Mouse (Mus musculus): ENCODE measurements at regions not wholly inside any gene's neighbourhood (a gene's known extent, or its start where the extent isn't known, plus 50 kb on each side); places are given as distances from the start of the nearest gene placed in this dataset.

DNA sequence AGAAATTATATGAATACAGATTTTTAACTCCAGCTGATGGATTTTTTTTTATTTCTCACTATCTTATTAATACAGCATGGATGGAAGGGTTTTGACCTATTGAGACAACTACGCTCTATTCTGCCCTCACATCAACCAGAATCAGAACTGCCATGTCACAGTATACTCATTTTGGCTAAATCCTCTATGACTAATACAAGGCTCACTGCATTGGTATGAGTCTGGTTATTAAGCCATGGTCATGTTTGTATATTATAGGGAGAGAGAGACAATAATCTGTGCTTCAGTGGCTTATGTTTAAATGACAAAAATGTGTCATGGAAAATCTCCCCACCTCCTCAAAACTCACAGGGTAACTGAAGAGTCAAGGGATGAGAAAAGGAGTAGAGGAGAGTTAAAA, 191.0 kb upstream of the Agr3 start:
- intact Hi-C loops (cut with DNase I): no loop called here
- no peak for DNase-seq (ENCODE audit: low spot score)

DNA sequence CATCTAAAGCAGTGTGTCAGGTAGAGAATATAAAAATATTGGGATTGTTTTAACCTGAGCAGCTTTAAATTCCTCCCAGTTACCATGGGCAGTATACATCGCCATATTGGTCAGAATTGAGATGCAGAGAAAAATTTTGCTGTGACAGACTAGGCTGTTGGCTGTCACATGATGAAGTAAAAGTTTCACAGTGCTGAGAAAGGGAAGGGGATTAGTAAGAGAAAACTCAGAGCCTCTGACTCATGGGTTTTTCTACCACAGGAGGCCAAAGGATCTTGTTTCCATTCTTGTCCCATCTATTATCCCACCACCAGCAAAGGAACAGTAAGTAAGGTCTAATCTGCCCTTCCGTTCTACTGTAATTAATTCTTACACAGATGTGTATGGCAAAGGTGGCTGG, 191.8 kb upstream of the Agr3 start:
- DNase-seq (ENCODE audit: low spot score): no peak
- intact Hi-C loops (cut with DNase I): no loop called here

DNA sequence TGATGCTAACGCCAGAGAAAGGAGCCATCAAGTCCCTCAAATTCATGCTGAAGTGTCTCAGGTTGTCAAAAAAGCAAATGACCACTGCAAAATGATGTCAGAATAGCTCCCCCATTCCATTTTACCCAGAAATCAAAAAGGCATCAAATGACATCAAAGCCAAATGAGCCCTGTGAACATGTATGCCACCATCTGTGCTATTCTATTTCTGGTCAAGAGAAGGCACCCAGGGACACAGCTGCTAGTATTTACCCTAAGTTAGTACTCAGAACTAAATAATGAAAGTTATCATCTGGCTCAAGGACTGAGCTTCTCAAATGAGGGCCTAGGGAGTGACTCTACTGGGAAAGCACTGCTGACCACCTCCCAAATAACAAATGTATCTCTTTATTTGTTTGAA, 191.1 kb upstream of the Ahr start:
- DNase-seq (ENCODE audit: low spot score): no peak
- intact Hi-C loops (cut with DNase I): no loop called here

DNA sequence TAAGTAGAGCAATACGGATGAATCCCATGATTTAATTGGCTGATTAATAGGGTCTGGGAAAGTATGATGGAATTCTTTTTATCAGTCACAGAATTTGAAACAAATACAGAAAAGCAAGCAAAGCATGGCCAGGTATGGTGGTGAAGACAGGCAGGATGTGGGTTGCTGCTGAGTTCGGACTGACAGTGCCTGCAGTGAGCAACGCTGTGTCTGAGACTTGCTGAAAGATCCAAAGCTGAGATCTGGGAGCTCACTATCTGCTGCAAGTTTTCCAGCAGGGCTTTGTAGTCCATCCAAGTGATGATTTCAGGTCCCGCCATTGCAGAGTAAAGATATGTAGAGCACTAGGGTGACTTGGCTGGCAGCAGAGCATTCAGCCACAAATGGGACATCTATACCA, 189.3 kb upstream of the Ahr start:
- intact Hi-C loops (cut with DNase I): no loop called here
- no peak for DNase-seq (ENCODE audit: low spot score)

DNA sequence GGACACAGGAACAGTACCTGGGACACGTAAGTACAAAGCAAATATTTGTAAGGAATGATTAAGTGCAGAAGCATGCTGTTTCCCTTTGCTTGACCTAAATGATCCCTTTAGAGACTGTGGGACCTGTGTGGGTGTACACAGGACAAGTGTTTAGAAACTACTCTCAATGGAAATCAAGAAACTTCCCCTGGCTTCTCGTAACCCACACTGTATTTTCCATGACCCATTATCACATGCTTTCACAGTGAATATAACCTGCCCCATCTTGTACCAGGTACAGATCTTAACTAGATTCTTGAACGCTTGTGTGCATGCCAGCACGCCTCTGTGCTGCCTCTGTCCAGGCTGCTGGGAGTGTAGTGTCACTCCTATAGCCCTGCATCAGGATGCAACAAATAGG, 177.8 kb upstream of the Ahr start:
- no peak for DNase-seq (ENCODE audit: low spot score)
- intact Hi-C loops (cut with DNase I): no loop called here

DNA sequence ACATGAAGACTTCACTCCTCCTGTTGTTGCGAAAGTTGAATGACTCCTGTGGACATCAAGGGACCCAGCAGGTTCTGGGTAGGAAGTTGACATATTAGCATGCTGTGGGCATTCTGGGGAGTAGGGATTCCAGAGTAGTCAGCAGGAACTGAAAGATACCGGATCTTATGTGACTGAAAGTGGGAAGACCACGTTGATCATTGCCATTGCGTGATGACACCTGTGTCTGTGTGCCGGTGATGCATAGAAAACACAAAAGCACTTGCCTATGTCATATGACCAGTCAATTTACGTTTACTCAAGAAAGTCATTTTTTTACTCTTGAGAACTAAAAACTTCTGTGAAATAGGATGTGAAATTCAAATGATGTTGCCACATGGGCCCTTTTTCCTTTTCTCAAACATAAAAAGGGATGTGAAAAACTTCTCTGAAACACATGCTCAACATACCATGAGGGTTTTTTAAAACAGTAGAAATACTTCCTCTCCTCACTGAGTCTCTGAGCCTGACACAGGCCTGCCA, 176.8 kb upstream of the Ahr start:
- no peak for DNase-seq (ENCODE audit: low spot score)
- intact Hi-C loops (cut with DNase I): no loop called here

DNA sequence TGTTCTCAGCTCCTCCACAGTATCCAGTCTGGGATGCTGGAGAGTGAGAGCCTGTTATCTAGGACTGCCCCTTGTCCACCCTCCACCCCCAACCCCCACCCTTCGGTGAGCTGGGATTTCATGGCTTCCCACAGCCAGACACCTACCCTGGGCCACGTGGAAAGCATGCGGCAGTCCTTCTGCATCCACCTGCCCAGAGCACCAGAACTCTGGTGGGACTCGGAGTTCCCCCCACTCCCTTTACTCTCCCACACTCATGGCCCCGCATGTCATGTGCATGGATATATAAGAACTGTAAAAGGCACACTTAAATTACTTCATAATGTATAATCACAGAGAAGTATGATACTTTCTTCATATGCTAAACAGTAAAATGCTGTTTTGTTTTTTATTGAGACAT, 175.5 kb upstream of the Ahr start:
- no peak for DNase-seq (ENCODE audit: low spot score)
- intact Hi-C loops (cut with DNase I): no loop called here

DNA sequence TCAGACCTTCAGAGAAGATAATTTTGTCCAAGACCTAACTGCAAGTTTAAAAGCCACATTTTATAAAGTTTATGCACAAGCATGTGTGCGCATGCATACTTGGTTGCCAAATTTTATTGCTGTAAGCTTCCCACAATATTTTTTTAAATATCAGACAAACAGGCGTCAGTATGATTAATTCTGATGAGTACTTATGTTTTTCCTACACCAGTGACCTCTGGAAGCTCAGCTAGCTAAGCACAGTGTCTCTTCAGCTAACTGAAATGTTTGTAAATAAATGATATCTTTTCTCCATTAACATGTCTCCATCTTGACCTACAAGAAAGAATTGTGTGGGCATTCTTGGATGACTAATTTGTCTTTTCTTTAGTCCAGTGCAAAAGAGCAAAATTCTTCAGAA, 168.6 kb upstream of the Ahr start:
- intact Hi-C loops (cut with DNase I): no loop called here
- DNase-seq (ENCODE audit: low spot score): no peak

DNA sequence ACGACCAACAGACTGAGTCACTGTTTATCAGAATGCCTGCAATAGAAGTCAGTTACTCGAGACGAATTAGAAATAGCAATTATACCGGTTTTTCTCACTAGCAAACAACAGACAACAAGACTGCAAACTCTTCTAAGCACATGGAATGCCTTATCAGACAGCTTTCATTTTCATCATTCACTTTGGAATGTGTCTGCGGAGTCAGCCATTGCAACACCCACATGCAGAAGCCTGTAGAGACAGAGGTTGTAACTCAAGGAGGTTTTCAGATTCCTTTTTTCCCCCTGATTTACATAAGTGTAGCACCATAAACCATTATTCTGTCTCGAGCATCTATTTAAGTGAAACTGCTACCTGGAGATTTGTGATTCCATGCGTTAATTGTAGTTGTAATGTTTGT, 167.8 kb upstream of the Ahr start:
- intact Hi-C loops (cut with DNase I): no loop called here
- DNase-seq (ENCODE audit: low spot score): no peak

DNA sequence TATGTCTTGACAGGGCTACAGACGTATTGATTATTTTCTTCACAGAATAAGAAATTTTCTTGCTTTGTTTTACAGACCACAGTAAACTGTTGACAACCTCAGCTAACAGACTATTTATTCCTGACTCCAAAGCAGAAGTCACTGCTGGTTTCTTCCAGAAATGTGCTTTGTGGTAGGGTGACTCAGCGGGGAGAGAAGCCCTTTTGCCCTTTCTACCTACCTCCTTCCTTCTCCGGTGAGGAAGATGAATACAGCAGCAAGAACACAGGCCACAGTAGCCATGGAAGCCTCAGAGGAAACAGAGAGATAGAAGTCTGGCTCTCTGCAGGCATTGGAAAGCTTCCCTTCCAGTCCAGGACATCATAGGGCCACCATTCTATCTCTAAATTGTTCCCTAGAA, 159.4 kb upstream of the Ahr start:
- intact Hi-C loops (cut with DNase I): no loop called here
- DNase-seq (ENCODE audit: low spot score): no peak

DNA sequence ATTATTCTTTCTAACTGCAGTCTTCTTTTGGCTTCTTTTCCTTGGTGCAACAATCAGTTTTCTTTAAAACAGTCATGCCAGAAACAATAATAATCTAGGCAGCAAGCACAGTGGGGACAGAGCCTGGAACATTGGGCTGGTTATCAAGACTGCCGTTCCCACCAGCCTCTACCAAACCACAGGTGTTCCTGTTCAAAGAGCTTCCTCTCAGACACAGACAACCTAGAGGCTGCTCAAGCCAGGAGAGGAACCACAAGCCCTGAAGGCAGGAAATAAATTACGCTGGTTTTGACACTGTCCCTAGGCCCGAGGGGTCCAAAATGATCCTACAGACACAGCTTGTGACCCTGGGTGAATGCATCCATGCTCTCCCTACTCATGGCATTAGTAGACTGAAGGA, 156.1 kb upstream of the Ahr start:
- intact Hi-C loops (cut with DNase I): no loop called here
- DNase-seq (ENCODE audit: low spot score): no peak

DNA sequence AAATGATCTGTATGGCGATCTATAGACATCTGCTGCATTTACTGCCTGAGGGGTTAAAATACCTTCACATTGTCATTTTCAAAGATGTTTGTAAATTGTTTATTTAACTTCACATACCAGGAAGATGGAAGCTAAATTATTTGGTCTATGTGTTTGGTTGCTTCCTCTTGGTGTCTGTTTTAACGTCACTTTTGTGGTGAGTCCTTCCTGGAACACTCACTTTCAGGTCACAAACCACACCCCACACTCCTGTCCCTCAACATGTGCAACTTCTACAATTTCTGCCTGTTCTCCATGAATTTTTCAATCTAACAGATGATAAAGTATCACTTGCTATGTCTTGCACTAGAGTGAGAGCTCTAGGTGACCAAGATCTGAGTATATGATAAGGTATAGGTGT, 151.4 kb upstream of the Ahr start:
- intact Hi-C loops (cut with DNase I): no loop called here
- DNase-seq (ENCODE audit: low spot score): no peak

DNA sequence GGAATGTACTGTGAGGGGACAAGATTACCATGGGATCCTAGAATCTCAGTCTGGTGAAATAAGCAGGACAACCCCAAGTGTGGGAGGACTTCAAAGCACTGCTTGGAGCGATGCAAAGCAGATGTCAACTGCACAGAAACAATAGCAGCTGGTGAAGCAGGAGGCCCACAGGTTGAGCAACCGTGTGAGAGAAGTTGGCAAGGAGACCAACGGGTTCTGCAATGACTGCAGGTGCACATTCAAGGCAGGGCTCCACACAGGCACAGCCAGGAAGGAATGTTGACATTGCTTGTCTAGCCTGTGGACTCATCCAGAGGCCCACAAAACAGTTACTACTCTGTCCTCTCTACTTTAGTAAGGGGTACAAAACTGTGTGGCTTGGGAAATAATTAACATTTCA, 150.4 kb upstream of the Ahr start:
- intact Hi-C loops (cut with DNase I): no loop called here

DNA sequence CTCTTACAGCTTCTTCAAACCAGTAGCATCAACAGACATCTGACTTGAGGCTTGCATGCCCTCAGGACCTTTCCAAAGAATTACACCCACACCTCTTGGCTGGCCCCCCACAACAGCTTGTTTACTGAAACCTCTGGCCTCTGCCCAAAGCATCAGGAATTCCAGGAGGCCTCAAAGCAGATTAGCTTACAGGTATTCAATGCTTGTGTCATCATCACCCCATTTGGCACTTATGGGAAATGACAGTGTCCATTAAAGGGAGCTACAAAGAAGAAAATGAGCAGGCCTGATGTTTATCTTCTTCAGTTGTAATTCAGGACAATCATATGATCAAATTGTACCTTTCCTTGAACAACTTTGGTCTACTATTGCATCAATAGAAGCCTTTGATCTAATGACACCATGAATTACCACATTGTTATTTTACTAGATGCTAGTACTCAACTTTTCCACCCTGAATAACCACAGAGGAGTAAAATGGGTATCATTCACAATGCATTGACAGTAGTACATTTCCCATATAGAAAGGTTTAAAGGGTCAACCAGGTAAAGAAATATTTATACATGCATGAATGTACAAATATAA, 147.1 kb upstream of the Ahr start:
- intact Hi-C loops (cut with DNase I): no loop called here
- no peak for DNase-seq (ENCODE audit: low spot score)

More for the DNA sequence above, 150.4 kb upstream of the Ahr start:
- DNase-seq (ENCODE audit: low spot score): no peak

DNA sequence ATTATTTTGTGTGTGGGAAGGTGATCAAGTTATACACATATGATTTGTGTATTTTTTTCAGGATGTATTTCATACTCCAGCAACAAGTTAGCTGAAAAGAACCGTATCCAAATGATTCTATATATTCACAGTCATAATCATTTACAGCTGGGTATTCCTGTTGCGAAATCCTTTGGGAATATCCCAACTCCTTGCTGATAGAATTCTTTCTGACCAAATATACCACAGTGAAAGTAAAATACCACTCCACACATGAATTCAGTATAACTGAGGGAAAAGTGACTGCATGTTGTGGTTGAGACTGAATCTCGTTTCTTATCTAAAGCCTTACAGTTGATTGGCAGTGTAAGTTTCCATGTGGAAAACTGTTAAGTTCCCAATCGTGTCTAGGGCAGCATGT, 145.1 kb upstream of the Ahr start:
- intact Hi-C loops (cut with DNase I): loop anchor here (10.0 kb wide), 1 partner anchor 365 kb away; no protein-coding TSS in a partner anchor

DNA sequence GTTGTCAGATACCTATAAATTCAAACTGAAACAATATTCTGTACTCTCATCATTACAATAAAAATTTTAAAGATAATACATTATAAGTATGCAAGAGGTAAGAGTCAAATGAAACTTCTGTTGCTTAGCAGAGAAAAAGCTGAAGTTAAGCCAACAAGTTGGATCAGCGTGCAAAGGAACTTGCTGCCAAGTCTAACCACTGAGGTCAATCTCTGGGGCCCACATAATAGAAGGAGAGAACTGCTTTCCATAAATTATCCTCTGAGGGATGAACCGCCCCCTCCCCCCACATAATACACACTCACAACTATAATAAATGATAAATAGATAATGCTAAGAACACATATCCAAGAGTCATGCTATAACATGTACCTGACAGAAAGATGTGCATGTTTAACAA, 144.2 kb upstream of the Ahr start:
- no peak for DNase-seq (ENCODE audit: low spot score)
- intact Hi-C loops (cut with DNase I): loop anchor here (10.0 kb wide), 1 partner anchor 364 kb away; no protein-coding TSS in a partner anchor

More for the DNA sequence above, 145.1 kb upstream of the Ahr start:
- DNase-seq (ENCODE audit: low spot score): no peak

DNA sequence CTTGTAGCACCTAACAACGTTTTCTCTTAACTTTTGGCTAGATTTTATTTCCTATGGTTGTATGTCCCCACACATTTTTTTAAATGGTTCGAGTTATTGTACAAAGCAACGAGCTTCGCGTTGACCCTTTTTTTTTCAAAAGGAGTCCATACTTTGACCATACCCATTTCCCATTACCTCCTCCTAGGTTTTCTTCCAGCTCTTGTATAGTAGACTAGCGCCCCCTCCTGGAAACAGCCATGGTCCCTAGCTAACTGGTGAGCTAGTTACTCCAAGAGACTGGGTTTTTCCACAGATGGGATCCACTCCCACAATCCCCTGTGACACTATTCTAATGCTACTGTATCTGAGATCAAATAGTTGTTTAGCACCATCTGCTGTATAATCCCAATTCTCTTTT, 139.6 kb upstream of the Ahr start:
- no peak for DNase-seq (ENCODE audit: low spot score)
- intact Hi-C loops (cut with DNase I): loop anchor here (5.0 to 10.0 kb wide), 2 partner anchors 142 to 360 kb away; no protein-coding TSS in a partner anchor

DNA sequence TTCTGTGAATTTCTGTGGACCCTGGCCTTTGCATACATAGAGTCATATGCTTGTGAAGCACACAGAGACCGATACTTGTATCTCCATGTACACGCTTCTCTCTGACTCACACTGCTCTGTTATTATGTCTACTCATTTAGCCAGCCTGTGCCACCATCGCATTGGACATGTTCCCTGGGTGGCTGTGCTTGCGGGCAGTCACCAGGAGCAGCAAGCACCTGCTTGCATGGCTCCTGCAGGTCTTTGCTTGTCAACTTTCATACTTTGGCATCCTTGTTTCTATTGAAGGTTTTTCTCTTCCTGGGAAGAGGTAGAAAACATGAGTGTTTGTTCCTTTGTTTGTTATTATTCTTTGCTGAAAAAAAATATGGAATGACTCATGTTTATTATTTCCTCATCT, 136.1 kb upstream of the Ahr start:
- no peak for DNase-seq (ENCODE audit: low spot score)
- intact Hi-C loops (cut with DNase I): loop anchor here (5.0 to 10.0 kb wide), 2 partner anchors 139 to 356 kb away; no protein-coding TSS in a partner anchor

DNA sequence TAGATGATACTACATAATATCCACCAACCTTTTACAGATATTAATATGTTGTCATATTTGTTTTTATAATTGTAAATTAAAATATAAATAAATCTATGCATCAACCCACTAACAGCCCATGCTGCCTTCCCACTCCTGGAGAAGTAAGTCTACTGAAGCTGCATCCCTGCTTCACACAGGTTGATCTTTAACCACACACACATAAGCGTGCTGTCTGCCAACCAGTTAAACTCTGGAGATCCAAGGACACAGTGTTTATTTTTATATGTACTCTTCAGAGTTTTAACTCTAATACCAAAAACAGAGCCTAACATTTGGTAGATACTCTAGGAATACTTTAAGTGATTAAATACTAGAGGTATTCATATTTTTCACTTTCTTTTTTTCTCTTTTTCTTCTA, 133.9 kb upstream of the Ahr start:
- no peak for DNase-seq (ENCODE audit: low spot score)
- intact Hi-C loops (cut with DNase I): loop anchor here (1.0 kb wide), 1 partner anchor 20 kb away; no protein-coding TSS in a partner anchor

DNA sequence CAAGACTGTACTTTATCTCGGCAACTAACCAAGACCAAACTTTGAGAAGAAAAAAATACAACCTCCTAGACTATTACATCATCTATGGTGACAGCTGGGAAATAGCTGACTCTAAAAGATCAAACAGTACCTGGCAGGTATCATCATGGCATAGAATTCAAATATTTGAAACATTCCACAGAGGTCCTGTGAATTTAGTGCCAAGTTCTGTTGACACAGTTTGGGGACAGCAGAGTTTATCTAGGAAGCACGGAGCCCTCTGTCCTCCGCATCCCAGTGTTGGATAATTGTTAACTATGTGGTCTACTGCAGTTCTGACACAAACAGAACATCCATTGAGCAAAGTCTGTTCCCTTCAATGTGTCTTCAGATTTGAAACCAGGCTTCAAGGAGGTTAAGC, 132.9 kb upstream of the Ahr start:
- intact Hi-C loops (cut with DNase I): loop anchor here (1.0 kb wide), 1 partner anchor 21 kb away; no protein-coding TSS in a partner anchor
- DNase-seq (ENCODE audit: low spot score): no peak

DNA sequence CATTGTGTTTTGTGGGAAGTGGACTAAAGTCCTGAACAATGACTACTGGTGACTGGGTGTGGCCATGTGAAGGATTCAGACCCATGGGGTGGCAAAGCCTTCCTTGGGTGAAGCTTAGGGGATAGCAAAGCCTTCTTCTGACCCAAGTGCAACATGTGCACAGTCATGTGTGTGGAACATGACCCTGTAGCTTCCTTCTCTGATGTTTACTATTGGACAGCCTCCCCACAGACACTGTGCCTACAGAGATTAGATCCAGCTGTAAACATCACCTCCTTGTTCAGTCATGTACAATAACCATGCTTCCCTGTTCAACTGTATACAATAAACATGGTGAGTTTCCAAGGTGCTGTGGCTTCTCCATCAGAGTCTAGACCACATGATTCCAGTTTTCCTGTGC, 132.4 kb upstream of the Ahr start:
- intact Hi-C loops (cut with DNase I): no loop called here

DNA sequence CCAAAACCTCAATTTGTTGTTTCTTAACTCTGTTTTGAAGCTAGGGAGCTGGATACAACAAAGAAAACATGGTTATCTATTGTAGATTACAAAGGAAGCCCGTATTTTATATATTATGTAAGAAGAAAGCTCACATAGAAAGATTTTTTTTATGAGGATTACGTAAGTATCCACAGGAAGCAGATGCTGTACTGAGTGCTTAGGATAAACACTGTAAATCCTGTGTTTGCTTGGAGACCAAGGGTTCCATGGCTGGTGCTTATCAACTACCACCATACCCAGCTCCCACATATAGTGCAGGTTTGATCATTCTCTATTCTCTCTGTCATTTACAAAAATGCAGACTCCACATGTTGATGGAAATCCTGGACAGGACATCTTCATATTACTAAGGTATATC, 131.2 kb upstream of the Ahr start:
- intact Hi-C loops (cut with DNase I): no loop called here
- no peak for DNase-seq (ENCODE audit: low spot score)

More for the DNA sequence above, 132.4 kb upstream of the Ahr start:
- no peak for DNase-seq (ENCODE audit: low spot score)
